Mouse (Mus musculus) kidney, postnatal 10 days (tissue): Measurements from ENCODE around the gene Eps8l2.

Source experiments
- DNase-seq: peaks from one replicate; pipeline ENCODE4 v3.0.0; 2021; ENCODE audit warnings: mixed read lengths

The Eps8l2 gene

GRCm38 (mm10) chr7:141411667-141412066 lies 73.0 kb downstream of the Eps8l2 start:
- no peak for DNase-seq
